Comparison of ENCODE assay signal across 12 mouse cellular contexts in the genomic region with DNA sequence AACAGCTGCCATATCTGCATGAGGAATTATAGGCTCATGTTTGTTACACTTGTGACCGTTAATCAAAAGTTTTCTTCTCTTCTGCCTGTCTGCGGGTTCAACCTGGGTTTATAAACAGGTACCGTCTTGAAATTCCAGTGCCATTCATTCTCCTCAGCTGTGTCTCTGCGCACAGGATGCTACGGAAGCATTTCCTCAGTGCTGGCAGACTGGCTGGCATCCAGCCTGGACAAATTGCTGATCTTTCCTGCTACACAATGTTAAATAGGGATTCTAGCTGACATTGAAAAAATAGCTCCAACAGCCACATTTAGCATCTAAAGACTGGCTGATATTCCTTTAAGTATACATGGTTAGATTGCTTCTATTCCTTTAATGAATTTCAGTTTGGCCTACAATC.
DNase-seq lines count a peak whose midpoint lies in the region; TF ChIP-seq lines count a peak whose summit lies in the region.
"Had no signal": no experiment of that assay in that cellular context is flagged by ENCODE, and none has a peak within 500 bp of the region (broad histone marks: within the 10 kb centered on the region; RNA-seq: fewer than 3 reads in every experiment).

No protein-coding gene starts in this region.

- peaks cover 2% of the 10 kb centered on the region; the same call in 1 of the 2 replicates for H3K4me1 ChIP-seq in cerebellum, adult 2 months (ENCODE audit: control insufficient read depth, insufficient read depth, low read length)
- H3K4me1 ChIP-seq: hindbrain, embryonic 15.5 days; liver, embryonic 15.5 days; neural tube, embryonic 12.5 days had no signal

- no peak overlapping the region for H3K27ac ChIP-seq in cerebellum, adult 2 months (ENCODE audit: insufficient read depth, low read length)
- H3K27ac ChIP-seq: hindbrain, embryonic 15.5 days; liver, embryonic 15.5 days; neural tube, embryonic 12.5 days had no signal

- 25% methylated on average over 5 of the region's 5 CpGs for WGBS in cerebellum, adult 2 months

- no peak for TF ChIP-seq CTCF in cerebellum, adult 2 months (IDR thresholded peaks at IDR 0.05; ENCODE audit: borderline replicate concordance, insufficient read depth, low read depth, low read length)

- DNase-seq in cerebellum, adult 2 months: peak; percentile 17 to 49
- no peak for DNase-seq in cerebellum, adult 8-10 months
- peak; percentile 11 for DNase-seq in layer of hippocampus, adult 11-12 months (ENCODE audit: low spot score)
- no peak for DNase-seq in layer of hippocampus, adult 9-10 months (ENCODE audit: low spot score)
- DNase-seq in kidney, postnatal 14 days: peak; percentile 67
- DNase-seq in lung, postnatal 4 days: peak; percentile 64 to 79
- DNase-seq in testis, postnatal 14 days (ENCODE audit: low spot score): no peak
- no peak for DNase-seq in thymus, adult 18-20 months
- DNase-seq: B cell, adult 2 months had no signal

- H3K27me3 ChIP-seq in cerebellum, adult 2 months (ENCODE audit: control insufficient read depth, insufficient read depth, low read length): no peaks in the 10 kb centered on the region
- H3K27me3 ChIP-seq: hindbrain, embryonic 15.5 days; liver, embryonic 15.5 days; neural tube, embryonic 12.5 days had no signal

- H3K4me3 ChIP-seq in cerebellum, adult 2 months (replicated peaks; ENCODE audit: insufficient read depth, low read depth, low read length): no peak overlapping the region
- H3K4me3 ChIP-seq: hindbrain, embryonic 15.5 days; liver, embryonic 15.5 days; neural tube, embryonic 12.5 days had no signal

- no peak for TF ChIP-seq POLR2A in cerebellum, adult 2 months (IDR thresholded peaks at IDR 0.05; ENCODE audit: borderline replicate concordance, insufficient read depth, low read length)

Comparison
In these comparisons a context has a peak if more than half of its experiments do, and no peak if none do; other contexts are left out.
1. DNase-seq: peak in cerebellum, adult 2 months (2 of 2), layer of hippocampus, adult 11-12 months (single experiment), kidney, postnatal 14 days (single experiment) and lung, postnatal 4 days (2 of 2); none in cerebellum, adult 8-10 months (single experiment), layer of hippocampus, adult 9-10 months (single experiment), testis, postnatal 14 days (single experiment) and thymus, adult 18-20 months (0 of 2).